Mouse (Mus musculus) cerebellum, postnatal 25 days (tissue): ENCODE measurements at regions not wholly inside any gene's neighbourhood (a gene's known extent, or its start where the extent isn't known, plus 50 kb on each side); places are given as distances from the start of the nearest gene placed in this dataset.

ENCODE experiments used
- DNase-seq, 2 experiments: peaks; one replicate each; pipeline ENCODE4 v3.0.0; 2021; ENCODE audit warnings: mixed read lengths in 2 of 2

GRCm38 (mm10) chr11:14769008-14769407 is 169.9 kb downstream of the Pom121l12 start:
- DNase-seq = no peak

- DNase-seq = peak in 1 of 2 experiments; percentile 7
These were observed 170.6 kb downstream of the Pom121l12 start for GRCm38 (mm10) chr11:14769448-14770357.

- no peak for DNase-seq
These were observed 199.2 kb downstream of the Pom121l12 start for GRCm38 (mm10) chr11:14798314-14798713.

GRCm38 (mm10) chr11:14799227-14799626 is 200.2 kb downstream of the Pom121l12 start:
- no peak for DNase-seq

GRCm38 (mm10) chr11:14818936-14819335 is 219.9 kb downstream of the Pom121l12 start:
- DNase-seq = peak; percentile 37 to 62
